Mouse (Mus musculus) cerebral cortex, adult 2 months (tissue): ENCODE measurements around the gene Gm49027.

ENCODE experiments used
- WGBS: fragments of 180-500 bp; shearing (Covaris S2); methylation state at CpG from one replicate; pipeline ENCODE4 v1.1.7; 2018; 5-methylcytosine and 5-hydroxymethylcytosine counted together

The Gm49027 gene

DNA sequence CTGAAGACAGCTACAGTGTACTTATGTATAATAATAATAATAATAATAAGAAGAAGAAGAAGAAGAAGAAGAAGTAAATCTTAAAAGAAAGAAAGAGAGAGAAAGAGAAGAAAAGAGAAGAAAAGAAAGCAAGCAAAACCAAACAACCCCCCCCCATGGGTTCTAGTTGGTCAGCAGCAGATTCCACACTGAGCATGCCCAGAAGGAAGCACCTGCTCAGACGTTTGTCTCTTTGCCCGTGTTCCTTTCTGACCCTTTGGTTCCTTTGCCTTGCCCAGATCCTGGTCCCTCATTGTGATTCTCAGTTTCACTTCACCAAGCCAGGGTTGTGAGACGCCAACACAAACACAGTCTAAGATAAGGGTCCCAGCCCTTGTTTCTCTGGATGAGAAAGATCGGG lies 23.3 kb downstream of the Gm49027 start:
- WGBS: 76% methylated on average over 4 of the region's 4 CpGs

DNA sequence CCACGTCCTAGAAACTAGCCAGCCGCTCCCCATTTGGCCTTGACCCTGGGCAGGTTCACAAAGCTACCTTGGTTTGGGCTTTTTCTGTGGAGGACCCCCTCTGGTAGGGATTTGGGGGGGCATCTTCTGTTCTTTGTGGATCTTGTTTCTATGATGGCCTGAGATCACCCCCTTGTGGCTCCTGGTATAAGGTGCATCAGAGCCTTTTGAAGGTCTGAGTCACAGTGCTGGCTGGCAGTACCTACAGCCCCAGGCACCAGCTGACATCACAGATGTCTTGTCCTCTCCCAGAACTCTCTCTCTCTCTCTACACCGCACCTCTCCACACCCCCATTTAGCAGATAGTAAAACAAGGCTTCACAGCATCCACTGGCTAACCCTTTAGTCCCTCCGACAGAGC lies 25.6 kb downstream of the Gm49027 start:
- WGBS: 38% methylated on average over 4 of the region's 4 CpGs

DNA sequence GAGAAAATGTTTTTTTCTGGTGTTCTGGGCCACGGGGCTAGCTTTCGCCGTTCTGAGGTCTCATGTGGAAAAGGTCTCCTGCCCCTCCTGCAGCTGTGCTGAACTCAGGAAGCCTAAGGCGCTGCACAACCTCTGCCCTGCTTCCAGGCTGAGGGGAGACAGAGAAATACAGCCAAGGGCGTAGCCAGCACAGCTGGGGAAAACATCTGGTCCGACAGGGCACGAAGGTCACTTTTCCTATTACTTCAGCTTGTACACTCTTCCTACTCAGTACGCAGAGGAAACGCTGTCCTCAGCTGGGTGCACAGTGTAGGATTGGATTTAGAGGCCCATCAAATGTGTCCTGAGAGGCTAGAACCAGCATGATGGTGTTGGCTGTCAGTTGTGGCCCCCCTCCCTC lies 35.4 kb downstream of the Gm49027 start:
- 70% methylated on average over 9 of the region's 9 CpGs for WGBS

DNA sequence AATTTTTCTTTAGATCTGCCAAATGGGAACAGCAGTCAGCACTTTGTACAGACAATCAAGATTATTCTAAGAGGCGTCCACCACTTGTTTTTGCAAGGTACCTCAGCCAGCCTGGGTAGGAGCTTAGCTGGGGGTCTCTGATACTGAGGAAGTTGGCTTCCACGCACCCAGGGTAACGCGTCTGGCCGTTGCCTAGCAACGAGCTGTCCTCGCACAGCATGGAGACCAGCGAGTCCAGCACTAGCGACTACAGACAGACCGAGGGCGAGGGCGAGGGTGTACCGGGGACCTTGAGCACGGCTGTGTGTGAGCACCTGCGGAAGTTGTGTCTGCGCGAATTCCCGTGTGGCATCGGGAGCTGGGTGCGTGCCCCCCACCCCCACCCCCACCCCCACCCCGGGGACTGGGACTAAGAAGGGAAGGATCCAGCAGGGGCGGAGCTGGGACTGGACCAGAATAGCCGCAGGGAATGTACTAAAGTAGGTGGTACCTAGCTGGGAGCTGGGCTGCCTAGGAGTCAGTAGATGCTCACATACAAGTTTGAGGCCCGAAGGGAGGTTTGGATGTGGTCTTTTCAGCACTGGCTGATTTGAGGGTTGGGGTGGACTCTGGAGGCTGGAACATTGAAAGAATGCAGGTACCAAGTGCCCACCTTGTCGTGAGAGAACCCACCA lies 36.0 kb downstream of the Gm49027 start, which contains the start of the genes Lrrc43 and Il31:
TSS of gene Lrrc43 (plus strand) at position 194 of the 674 bp plus-strand sequence.
TSS of gene Il31 (minus strand) at position 378 of the 674 bp plus-strand sequence.
- 5% methylated on average over 25 of the region's 25 CpGs for WGBS

DNA sequence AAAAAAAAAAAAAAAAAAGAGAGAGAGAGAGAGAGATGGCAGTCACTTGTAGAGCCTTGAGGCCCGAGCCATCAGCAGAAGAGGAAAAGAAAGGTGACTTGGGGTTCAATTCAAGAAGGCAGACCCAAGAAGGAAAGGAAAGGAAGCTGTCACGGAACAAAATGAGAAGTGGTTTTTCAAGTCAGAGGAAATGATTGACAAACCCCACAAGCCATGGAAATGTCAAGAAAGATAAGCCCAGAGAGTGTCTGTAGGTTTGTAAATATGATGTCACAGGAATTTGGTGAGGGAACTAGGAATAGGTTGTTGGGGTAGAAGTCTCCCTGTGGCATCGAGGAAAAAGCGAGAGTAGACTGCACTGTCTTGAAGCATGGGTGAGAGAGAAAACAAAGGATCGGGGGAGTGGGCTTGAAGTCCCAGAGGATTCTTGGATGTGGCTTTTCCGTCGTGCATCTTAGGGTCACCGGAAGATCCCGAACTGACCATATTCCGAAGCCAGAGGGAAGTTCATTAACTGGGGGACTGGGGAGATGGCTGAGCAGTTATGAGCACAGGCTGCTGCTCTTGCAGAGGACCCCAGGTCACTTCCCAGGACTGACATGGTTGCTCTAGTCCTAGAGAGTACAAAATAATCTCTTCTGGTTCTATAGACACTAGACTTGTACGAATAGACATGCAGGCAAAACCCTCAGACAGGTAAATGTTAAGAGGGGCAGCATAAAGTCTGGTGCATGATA lies 37.5 kb downstream of the Gm49027 start:
- WGBS: 89% methylated on average over 11 of the region's 11 CpGs

DNA sequence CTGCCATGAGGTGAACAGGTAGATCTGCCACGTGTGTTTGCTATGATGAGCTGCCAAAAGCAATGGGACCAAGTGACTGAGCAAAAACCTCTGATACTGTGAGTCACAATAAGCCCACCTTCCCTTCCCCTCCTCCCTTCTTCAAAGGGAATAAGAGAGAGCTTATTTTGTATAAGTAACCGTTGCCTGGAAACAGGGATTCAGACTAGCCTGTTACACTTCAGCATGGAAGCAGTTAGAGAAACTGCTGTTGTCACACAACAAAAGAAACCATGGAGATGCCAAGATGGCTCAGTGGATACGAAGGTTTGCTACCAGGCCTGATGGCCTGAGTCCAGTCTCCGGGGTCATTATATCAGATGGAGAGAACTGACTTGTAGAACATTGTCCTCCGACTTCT lies 51.5 kb downstream of the Gm49027 start:
- WGBS: 51% methylated on average over 5 of the region's 5 CpGs

DNA sequence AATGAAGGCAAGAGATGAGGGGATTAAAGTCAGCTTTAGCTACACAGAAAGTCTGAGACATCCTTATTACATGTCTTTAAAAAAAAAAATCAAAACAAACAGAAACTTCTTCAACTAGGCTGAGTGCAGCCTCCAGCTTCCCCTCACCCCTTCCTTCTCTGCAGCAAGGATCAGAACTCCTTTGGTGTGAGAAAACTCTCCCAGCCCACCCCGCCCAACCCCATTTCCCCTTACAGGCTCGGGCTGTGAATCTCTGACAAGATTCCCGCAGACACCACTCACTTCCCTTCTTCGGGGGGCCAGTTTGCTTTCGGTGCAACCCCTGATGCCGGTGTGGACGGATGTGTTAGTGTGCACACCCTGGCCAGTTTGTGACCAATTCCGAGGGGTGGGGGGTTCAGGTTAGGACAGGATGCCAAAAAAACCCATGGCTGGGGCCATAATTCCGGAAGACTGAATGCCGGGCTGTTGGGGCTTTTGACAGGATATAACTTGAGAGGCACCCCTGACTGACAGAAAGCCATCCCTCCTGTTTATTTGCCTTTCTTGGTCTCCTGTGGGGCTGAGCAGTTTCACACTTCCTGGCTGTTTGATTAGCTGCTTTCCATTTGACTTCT lies 54.4 kb downstream of the Gm49027 start:
- WGBS: 64% methylated on average over 10 of the region's 10 CpGs

DNA sequence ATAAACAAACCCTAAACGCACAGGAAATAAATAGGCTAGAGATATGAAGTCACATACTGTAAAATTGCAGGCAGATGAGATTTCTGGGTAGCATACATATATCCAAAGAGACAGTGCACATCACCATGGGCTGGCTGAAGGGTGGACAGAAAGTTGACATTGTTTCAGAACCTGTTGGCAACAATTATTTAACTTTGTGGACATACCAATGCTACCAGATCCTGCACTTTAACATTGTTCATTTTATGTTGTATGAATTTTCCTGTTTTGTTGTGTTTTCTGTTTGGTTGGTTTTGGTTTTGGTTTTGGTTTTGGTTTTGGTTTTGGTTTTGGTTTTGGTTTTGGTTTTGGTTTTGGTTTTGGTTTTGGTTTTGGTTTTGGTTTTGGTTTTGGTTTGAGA lies 60.6 kb downstream of the Gm49027 start:
- 89% methylated on average over 1 of the region's 1 CpGs for WGBS
